Mouse (Mus musculus) hindbrain, embryonic 11.5 days (tissue): ENCODE data around the gene Mcoln3. TPM values are rescaled to one million over a fixed set of nuclear protein-coding genes. Genes with fewer than 3 reads are reported as not detected.

Experiments
- ATAC-seq: fragments of 200-750 bp; cut with Nextera tagmentation; 2 replicates; pipeline ENCODE4 v1.8.0; 2017; ENCODE audit warnings: mild to moderate bottlenecking, moderate TSS enrichment, moderate library complexity; ENCODE audit not compliant: low FRiP score
- DNase-seq: peaks from one replicate; pipeline ENCODE4 v3.0.0-alpha.2; 2015; ENCODE audit warnings: low spot score
- H3K27ac ChIP-seq: fragments of 300-500 bp; sonication (generic); 2 replicates; pipeline ENCODE4 v1.5.1; 2014; ENCODE audit warnings: mild to moderate bottlenecking, low read depth, low read length
- H3K27me3 ChIP-seq: fragments of 300-500 bp; sonication (generic); 2 replicates; pipeline ENCODE4 v1.6.1; 2014; ENCODE audit warnings: mild to moderate bottlenecking, low read length, moderate library complexity, mixed read lengths; ENCODE audit not compliant: control insufficient read depth, insufficient read depth
- H3K36me3 ChIP-seq: fragments of 300-500 bp; sonication (generic); 2 replicates; pipeline ENCODE4 v1.6.1; 2014; ENCODE audit warnings: mild to moderate bottlenecking, low read length, moderate library complexity, mixed read lengths; ENCODE audit not compliant: control insufficient read depth, insufficient read depth
- H3K4me1 ChIP-seq: fragments of 300-500 bp; sonication (generic); replicated peaks from 2 replicates; pipeline ENCODE4 v1.6.1; 2014; ENCODE audit warnings: low read length, mixed read lengths; ENCODE audit not compliant: control insufficient read depth, insufficient read depth
- H3K4me2 ChIP-seq: fragments of 300-500 bp; sonication (generic); replicated peaks from 2 replicates; pipeline ENCODE4 v1.6.1; 2014; ENCODE audit warnings: mild to moderate bottlenecking, low read depth, low read length
- H3K4me3 ChIP-seq: fragments of 300-500 bp; sonication (generic); 2 replicates; pipeline ENCODE4 v1.5.1; 2014; ENCODE audit warnings: low read depth, low read length
- H3K9ac ChIP-seq: fragments of 300-500 bp; sonication (generic); 2 replicates; pipeline ENCODE4 v1.6.1; 2014; ENCODE audit warnings: low read depth, low read length
- H3K9me3 ChIP-seq: fragments of 300-500 bp; sonication (generic); 2 replicates; pipeline ENCODE4 v1.6.1; 2016; ENCODE audit warnings: low read length; ENCODE audit not compliant: control insufficient read depth
- WGBS: fragments of 180-500 bp; shearing (Covaris S2); extraction: QIAGEN DNeasy Blood & Tissue Kit; methylation state at CpG from one replicate; pipeline ENCODE4 v1.1.7; 2014; 5-methylcytosine and 5-hydroxymethylcytosine counted together
- polyA plus RNA-seq: library from polyadenylated mRNA; unstranded; fragments of >200 nt; fragmentation: Nextera tagmentation; extraction: Ambion mirVana; gene quantifications from 2 replicates; pipeline ENCODE4 v1.2.1, GENCODE M21; 2014

Gene Mcoln3
- polyA plus RNA-seq, 1 experiment from 2014 or later, result 3.8 TPM

DNA sequence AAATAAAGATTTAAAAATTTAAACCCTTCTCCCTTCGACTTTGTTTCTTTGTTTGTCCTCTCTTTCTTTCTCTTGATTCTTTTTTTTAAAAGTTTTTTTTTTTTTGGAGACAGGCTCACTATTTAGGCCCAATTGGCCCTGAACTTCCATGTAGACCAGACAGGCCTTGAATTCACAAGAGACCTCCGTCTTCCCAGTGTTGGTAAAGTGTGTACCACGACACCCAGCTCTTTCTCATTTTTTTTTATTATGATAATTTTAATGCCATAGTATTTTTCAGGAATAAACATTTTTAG is 4.8 kb downstream of the Mcoln3 start:
- DNase-seq, result no peak
- H3K4me2 ChIP-seq, result no peak overlapping the region
- no peak overlapping the region for H3K4me3 ChIP-seq
- no peak overlapping the region for H3K27ac ChIP-seq
- no peak overlapping the region for H3K9ac ChIP-seq
- H3K36me3 ChIP-seq, result no peaks in the 10 kb centered on the region
- H3K9me3 ChIP-seq, result no peaks in the 10 kb centered on the region
- peaks cover 10% of the 10 kb centered on the region for H3K27me3 ChIP-seq
- 46% methylated on average over 3 of the region's 3 CpGs for WGBS
- H3K4me1 ChIP-seq, result no peaks in the 10 kb centered on the region
- no peak for ATAC-seq

DNA sequence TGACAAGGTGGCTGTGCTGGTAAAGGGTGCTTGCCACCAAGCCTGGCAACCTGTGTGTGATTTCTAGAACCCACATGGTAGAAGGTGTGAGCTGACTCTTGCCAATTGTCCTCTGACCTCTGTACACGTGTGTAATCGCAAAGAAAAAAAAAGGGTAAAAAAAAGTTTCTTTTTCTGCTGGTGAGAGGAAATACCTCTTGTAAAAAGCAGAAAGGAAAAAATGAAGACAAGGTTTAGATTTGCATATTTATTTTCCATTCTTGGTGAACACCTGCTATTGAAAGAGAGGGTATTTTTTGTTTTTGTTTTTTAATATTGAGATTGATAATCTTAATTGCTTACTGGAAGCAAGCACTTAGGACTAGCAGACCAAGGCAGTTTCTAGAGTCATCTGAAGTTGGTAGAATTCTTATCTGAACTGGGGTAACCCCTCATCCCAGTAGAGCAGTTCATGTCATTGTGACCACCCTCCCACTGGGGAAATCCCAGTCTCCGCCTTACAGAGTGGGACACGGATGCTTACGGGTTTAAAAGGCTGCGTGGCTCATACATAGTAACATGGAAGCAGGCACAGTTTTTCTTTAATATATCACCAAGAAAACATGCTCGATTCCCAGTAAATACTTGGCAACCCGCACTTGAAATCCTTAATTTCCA is 5.7 kb downstream of the Mcoln3 start:
- Histone ChIP-seq H3K27me3 (peaks cover 2% of the 10 kb centered on the region), H3K4me2 (no peak overlapping the region), H3K4me1 (no peaks in the 10 kb centered on the region), H3K9ac (no peak overlapping the region), H3K9me3 (no peaks in the 10 kb centered on the region), H3K27ac (no peak overlapping the region), H3K36me3 (no peaks in the 10 kb centered on the region), H3K4me3 (no peak overlapping the region)
- ATAC-seq, result no peak
- no peak for DNase-seq
- WGBS, result 83% methylated on average over 8 of the region's 8 CpGs

DNA sequence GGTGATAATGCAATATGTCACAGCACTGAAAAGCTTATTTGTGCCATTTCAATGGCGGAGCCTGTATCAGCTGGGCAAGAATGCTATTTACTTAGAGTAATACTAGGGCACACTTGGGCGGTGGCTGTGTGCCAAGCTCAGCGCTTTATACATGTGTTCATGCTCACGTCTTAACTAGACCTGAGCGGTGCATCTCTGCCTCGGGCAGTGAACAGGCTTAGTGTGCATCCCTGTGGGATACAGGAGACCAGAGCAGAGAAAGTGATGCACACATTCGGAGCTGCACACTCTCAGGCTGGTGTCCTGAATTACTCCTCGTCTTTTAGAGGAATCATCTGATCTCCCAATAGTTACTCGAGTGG is 6.2 kb downstream of the Mcoln3 start:
- no peak overlapping the region for H3K9ac ChIP-seq
- no peaks in the 10 kb centered on the region for H3K4me1 ChIP-seq
- H3K27ac ChIP-seq, result no peak overlapping the region
- H3K36me3 ChIP-seq, result no peaks in the 10 kb centered on the region
- H3K4me2 ChIP-seq, result no peak overlapping the region
- 88% methylated on average over 9 of the region's 9 CpGs for WGBS
- no peaks in the 10 kb centered on the region for H3K27me3 ChIP-seq
- no peaks in the 10 kb centered on the region for H3K9me3 ChIP-seq
- DNase-seq, result no peak
- no peak overlapping the region for H3K4me3 ChIP-seq
- no peak for ATAC-seq

DNA sequence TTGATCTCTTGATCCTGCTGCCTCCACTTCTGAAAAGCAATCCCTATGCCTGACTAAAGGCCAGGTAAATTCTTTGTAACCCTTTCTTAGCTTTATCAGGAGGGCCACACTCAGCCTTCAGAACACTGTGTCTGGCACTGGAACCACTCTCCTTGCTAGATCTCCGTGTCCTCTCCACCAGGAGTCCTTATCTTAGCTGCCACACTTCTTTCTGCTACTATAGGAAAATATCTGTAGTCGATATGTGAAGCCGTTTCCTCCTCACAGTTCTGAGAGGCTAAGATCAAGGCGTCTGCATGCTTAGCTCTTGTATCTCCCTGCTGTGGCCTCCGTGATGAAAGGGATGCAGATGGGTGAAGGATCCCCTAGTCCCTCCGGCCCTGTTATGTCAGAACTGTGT is 10.0 kb downstream of the Mcoln3 start:
- H3K9ac ChIP-seq, result no peak overlapping the region
- H3K9me3 ChIP-seq, result no peaks in the 10 kb centered on the region
- no peak overlapping the region for H3K27ac ChIP-seq
- no peak overlapping the region for H3K4me3 ChIP-seq
- H3K36me3 ChIP-seq, result no peaks in the 10 kb centered on the region
- DNase-seq (no peak), ATAC-seq (no peak)
- no peaks in the 10 kb centered on the region for H3K4me1 ChIP-seq
- WGBS, result 82% methylated on average over 6 of the region's 6 CpGs
- no peak overlapping the region for H3K4me2 ChIP-seq
- H3K27me3 ChIP-seq, result no peaks in the 10 kb centered on the region

DNA sequence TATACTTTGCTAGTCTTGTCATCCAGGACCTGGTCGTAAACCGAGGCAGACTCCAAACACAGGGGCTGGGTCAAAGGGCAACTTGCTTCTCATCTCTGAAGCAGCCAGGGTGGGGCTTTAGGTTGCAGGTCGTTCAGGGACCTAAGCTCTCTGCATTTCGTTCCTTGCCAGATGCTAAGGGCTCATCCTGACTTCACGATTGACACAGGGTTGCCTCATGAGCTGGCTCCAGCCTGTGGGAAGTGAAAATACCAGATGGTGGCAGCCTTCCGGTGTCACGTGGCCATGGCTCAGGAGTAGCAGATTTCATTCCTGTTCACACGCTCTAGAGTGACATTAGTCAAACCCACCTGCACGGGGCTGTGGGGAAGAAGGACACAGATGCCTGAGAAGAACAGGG is 17.6 kb downstream of the Mcoln3 start:
- Histone ChIP-seq H3K36me3 (no peaks in the 10 kb centered on the region), H3K9me3 (no peaks in the 10 kb centered on the region), H3K4me3 (no peak overlapping the region), H3K9ac (no peak overlapping the region), H3K27ac (no peak overlapping the region), H3K27me3 (no peaks in the 10 kb centered on the region), H3K4me2 (no peak overlapping the region), H3K4me1 (no peaks in the 10 kb centered on the region)
- 83% methylated on average over 9 of the region's 9 CpGs for WGBS
- ATAC-seq (no peak), DNase-seq (no peak)

DNA sequence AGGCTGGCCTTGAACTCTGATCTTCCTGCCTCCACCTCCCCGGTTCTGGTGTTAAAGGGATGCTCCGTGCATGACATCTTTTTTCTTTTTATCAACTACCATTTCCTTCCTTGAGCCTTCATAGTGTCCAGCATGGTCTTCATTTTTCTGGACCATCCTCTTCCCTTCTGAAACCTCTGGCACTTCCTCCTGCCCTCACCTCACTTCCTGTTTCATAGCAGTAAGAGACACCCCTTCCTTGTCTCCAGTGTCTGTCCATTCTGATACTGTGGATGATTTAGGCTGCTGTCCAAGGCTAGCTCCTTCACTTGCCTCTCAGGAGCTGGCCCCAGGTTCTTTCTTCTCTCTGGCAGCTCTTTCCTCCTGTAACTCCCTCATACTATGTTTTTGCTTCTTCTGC is 18.2 kb downstream of the Mcoln3 start:
- DNase-seq (no peak), ATAC-seq (no peak)
- Histone ChIP-seq H3K9me3 (no peaks in the 10 kb centered on the region), H3K27me3 (no peaks in the 10 kb centered on the region), H3K27ac (no peak overlapping the region), H3K9ac (no peak overlapping the region), H3K4me1 (no peaks in the 10 kb centered on the region), H3K36me3 (no peaks in the 10 kb centered on the region), H3K4me2 (no peak overlapping the region), H3K4me3 (no peak overlapping the region)
- WGBS, result 95% methylated on average over 2 of the region's 2 CpGs

DNA sequence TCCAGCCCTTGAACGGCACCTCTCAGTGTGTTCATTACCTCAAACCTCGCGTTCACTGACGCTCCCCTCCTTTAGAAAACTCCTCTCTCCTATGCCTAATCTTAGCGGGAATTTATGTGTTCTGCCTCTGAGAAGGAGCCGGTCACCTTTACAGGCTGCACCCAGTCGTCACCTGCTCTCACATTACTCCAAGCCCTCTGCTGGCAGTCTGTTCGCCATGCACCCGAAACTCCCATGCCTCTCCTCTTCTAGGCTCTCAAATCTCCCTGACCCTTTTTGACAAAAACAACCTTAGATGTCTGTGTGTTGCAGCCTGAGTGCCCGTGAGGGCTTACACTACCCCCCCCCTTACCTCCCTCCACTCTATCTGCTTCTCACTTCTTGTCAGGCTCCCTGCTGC is 19.2 kb downstream of the Mcoln3 start:
- H3K4me3 ChIP-seq, result no peak overlapping the region
- DNase-seq, result no peak
- H3K9me3 ChIP-seq, result no peaks in the 10 kb centered on the region
- H3K36me3 ChIP-seq, result no peaks in the 10 kb centered on the region
- no peak overlapping the region for H3K4me2 ChIP-seq
- WGBS, result 43% methylated on average over 10 of the region's 10 CpGs
- no peaks in the 10 kb centered on the region for H3K27me3 ChIP-seq
- no peaks in the 10 kb centered on the region for H3K4me1 ChIP-seq
- ATAC-seq, result no peak
- no peak overlapping the region for H3K9ac ChIP-seq
- H3K27ac ChIP-seq, result no peak overlapping the region

DNA sequence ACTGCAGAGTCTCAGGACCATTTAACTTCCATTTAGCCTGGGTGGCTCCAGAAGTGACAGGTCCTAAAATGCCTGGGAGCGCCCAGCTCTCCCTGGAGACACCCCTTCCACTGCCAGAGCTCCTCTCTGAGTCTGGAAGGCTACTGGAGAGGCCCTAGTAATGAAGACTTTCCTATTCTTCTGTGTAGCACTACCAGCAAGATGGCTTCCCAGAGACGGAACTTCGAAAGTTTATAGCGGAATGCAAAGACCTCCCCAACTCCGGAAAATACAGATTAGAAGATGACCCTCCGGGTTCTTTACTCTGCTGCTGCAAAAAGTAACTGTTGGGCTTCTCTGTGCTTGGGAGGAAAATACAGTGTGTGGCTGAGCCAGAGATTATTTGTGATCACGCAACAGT is 23.0 kb downstream of the Mcoln3 start:
- no peak overlapping the region for H3K4me3 ChIP-seq
- H3K27ac ChIP-seq, result no peak overlapping the region
- no peak for ATAC-seq
- no peaks in the 10 kb centered on the region for H3K9me3 ChIP-seq
- WGBS, result 92% methylated on average over 7 of the region's 7 CpGs
- H3K4me2 ChIP-seq, result no peak overlapping the region
- H3K9ac ChIP-seq, result no peak overlapping the region
- H3K4me1 ChIP-seq, result no peaks in the 10 kb centered on the region
- DNase-seq, result no peak
- no peaks in the 10 kb centered on the region for H3K27me3 ChIP-seq
- no peaks in the 10 kb centered on the region for H3K36me3 ChIP-seq

DNA sequence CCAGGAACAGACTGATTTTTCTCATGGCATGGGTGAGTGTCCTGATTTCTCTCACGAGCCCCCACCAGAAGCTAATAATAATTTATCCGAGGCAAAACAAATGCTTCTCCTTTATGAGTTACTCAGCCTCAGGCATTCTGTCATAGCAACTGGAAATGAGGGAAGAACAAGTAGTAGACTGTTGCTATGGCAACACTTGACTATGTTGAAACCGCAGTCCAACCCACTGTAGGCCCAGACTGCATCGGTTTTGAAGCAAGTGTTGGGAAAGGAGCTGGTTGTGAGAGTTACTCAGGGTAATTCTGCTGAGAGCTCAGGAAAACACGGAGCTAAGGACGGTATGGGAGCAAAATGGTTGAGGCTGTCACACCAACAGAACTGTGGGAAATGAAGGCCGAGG is 25.3 kb downstream of the Mcoln3 start:
- 87% methylated on average over 7 of the region's 7 CpGs for WGBS
- Histone ChIP-seq H3K27ac (no peak overlapping the region), H3K4me3 (no peak overlapping the region), H3K9ac (no peak overlapping the region), H3K27me3 (no peaks in the 10 kb centered on the region), H3K4me1 (no peaks in the 10 kb centered on the region), H3K9me3 (no peaks in the 10 kb centered on the region), H3K36me3 (no peaks in the 10 kb centered on the region), H3K4me2 (no peak overlapping the region)
- ATAC-seq (no peak), DNase-seq (no peak)
